Mouse (Mus musculus): Measurements from ENCODE around the gene Zfp872.
"Not testable (repeated sequence)": the region's sequence is repeated elsewhere in the genome, so short reads cannot be mapped to it uniquely, and the experiment has no call there.

Gene Zfp872

GRCm38 (mm10) chr9:22169327-22169726 lies 18.6 kb upstream of the Zfp872 start:
- in situ Hi-C loops (cut with MboI, MseI), result no loop called here

DNA sequence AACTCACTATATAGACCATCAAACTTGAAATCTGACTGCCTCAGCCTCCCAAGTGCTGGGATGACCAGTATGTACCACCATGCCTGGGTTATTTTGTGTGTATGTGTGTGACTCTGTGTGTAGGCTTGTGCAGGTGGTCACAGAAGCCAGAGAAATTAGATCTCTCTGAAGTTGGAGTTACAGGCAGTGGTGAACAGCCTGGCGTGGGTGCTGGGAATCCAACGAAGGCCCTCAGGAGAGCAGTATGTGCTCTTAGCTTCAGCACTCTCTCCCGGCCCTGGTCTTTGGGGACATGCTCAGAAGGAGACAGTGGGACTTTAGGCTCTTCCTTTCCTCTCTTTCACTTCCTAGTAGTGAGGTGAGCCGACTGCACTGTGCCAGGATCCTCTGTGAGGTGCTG lies 15.6 kb upstream of the Zfp872 start:
- in situ Hi-C loops (cut with MboI, MseI), result loop anchor here (5.0 kb wide), 1 partner anchor 40 kb away; no protein-coding TSS in a partner anchor

- in situ Hi-C loops (cut with MboI, MseI), result no loop called here
Observed at GRCm38 (mm10) chr9:22196412-22196811, 8.5 kb downstream of the Zfp872 start.

- in situ Hi-C loops (cut with MboI, MseI), result loop anchor here (5.0 kb wide), 1 partner anchor 41 kb away; no protein-coding TSS in a partner anchor
Observed at GRCm38 (mm10) chr9:22213785-22214194, 25.9 kb downstream of the Zfp872 start.

DNA sequence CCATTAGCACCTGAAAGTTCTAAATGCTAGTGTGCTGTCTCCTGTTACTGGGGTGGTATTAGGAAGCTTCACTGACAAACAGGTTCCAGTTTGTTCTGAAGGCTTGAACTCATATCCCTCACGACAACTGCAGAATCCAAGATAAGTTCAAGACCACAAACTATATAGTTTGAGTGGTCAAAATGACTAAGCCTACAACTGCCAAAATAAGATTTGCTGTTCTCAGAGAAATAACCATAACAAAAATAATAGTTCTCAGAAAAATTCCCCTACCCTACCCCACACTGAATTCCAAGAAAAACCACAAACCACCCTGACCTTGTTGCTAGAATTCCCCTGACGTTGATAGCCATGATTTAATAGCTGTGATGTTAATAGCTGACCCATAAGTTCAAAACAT lies 26.7 kb downstream of the Zfp872 start:
- in situ Hi-C loops (cut with MboI, MseI), result loop anchor here (5.0 kb wide), 1 partner anchor 42 kb away; no protein-coding TSS in a partner anchor

DNA sequence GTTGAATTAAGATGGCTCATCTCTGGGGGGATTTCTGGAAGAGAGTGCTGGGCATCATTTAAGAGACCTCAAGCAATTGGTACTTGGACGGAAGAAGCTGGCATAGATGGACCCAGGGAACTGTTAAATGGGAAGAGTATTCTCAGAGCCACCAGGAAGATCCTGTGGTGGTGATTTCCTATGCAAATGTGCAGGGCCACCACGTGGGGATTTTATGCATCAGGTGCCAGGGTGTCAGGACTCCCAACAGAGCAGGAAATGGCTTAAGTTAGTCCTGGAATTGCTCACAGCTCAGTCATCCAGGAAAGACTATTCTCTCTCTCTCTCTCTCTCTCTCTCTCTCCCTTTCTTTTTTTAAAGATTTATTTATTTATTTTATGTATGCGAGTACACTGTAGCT lies 28.8 kb downstream of the Zfp872 start:
- in situ Hi-C loops (cut with MboI, MseI), result no loop called here

DNA sequence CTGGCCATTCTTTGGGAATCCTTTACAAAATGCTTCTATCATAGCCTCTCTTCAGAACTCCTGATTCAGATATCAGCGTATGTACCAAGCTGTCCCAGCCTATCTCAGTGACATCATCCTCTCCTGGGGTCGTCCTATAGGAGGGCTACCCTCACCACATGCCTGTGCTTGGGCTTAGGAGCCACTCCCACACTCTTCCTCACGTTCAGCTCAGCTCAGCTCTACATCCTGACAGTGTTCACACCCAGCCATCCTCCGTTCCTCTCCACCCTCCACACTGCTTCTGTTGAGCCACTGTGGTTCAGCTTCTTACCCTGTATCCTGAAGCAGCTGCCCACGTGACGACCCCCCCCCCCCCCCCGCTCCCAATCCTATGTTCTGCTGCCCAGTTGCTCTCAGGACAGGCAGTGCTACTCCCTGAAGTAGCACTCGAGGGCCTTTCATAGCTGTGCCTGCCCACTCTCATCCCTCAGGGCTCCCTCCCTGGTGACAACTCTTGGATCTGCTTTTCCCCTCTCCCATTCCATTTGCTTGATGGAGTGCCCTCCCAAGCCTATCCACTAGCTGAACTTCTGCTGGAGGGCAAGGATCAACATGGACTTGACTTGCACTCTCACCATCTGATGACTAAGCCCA lies 30.1 kb downstream of the Zfp872 start:
- in situ Hi-C loops (cut with MboI, MseI), result no loop called here

DNA sequence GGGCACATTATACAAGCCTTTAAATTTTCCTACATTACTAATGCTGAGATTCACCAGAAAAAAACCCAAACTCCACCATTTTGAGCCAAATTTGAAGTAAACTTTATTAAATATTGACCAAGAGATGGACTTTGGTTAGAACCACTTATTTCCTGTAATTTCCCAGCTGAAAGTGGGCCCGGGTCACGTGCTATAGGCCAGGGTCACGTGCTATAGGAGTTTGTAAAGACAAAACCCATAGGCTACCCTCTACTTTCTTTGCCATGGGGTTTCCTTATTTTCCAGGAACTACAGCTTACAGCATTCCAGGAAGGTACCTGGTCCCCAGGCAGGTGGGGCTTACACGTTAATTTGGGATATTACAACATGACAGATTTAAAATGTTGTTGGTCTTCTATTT lies 36.2 kb downstream of the Zfp872 start:
- in situ Hi-C loops (cut with MboI, MseI), result no loop called here

GRCm38 (mm10) chr9:22224536-22225503 lies 36.9 kb downstream of the Zfp872 start:
- in situ Hi-C loops (cut with MboI, MseI), result no loop called here

DNA sequence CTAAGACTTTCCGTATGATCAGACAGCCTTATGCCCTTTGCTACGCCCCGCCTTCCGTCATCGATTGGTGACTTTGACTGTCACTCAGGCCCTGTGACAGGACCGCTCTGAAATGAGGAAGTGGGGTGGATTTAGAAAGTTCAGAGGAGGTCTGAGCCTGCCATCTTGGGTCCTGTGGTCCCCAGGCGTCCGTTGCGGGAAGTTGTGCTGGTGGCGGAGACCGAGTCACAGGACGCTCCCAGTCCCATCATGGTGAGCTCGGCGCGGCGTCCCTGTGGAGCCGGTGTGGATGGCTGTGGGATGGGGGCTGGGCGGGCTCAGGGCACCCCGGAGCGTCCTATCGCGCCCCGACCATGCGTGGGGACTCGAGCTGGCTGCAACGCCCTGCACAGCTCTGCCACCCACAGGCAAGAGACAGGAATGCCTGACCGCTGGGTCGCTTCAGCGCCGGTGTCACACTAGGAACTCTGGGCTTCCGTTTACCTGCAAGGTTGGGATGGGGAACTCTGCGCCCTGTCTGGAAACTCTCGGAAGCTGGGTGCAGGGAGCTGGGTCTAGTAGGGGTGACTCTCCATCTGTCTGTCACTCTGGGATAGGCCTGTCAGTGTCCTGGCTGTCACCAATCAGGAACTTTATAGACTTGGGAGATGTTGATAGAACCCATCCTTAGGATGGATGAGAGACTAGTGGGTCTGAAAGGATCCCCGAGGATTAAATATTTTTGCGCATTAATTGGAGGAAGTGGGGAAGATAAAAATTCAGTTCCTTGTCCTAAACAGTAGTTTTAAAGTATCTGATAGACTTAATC lies 37.9 kb downstream of the Zfp872 start, which contains the start of gene Zfp809:
Gene Zfp809 (plus strand): TSS at position 134 of the 808 bp plus-strand sequence.
- in situ Hi-C loops (cut with MboI, MseI), result no loop called here

DNA sequence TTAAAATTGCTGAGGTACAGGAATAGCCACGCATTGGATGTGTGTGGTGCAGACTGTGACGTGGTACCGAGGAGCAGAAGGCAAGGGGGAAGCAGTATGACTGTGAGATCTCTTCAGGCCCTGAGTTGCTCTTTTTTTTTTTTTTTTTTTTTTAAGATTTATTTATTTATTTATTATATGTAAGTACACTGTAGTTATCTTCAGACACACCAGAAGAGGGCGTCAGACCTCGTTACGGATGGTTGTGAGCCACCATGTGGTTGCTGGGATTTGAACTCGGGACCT lies 38.4 kb downstream of the Zfp872 start:
- in situ Hi-C loops (cut with MboI, MseI), result not testable (repeated sequence)

GRCm38 (mm10) chr9:22226846-22227245 lies 39.0 kb downstream of the Zfp872 start:
- in situ Hi-C loops (cut with MboI, MseI), result no loop called here

DNA sequence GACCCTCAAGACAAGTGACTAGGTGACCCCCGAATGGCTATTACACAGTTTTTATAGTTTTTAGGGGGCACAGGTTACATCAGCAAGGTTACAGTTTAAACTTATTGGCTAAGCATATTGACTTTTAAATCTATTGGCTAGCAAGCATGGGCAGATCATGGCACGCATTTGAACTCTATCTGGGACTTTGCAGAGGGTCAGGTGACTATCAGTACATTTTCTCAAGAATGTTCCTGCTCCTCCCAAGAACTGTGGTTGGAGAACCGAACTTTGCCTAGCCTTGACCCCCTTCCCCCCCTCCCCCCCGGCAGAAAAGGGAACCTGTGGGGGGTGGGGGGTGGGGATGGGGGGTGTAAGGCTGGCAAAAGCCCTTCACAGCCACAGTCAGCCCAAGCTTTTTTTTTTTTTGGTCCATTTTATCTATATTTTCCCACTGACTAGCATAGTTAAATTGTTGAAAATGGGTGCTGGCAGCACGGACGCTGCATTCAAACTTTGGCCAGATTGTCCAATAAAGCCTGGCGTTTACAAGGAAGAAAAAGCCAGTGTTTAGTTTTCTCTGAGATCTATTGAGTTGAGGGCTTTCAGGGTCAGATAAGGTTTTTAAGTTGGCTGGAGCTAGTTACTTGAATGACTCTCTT lies 41.6 kb downstream of the Zfp872 start:
- in situ Hi-C loops (cut with MboI, MseI), result no loop called here

GRCm38 (mm10) chr9:22230061-22230460 lies 42.2 kb downstream of the Zfp872 start:
- in situ Hi-C loops (cut with MboI, MseI), result no loop called here

GRCm38 (mm10) chr9:22230556-22230955 lies 42.7 kb downstream of the Zfp872 start:
- in situ Hi-C loops (cut with MboI, MseI), result no loop called here

GRCm38 (mm10) chr9:22240001-22240400 lies 52.1 kb downstream of the Zfp872 start:
- in situ Hi-C loops (cut with MboI, MseI), result loop anchor here (5.0 kb wide), 1 partner anchor 82 kb away; no protein-coding TSS in a partner anchor

DNA sequence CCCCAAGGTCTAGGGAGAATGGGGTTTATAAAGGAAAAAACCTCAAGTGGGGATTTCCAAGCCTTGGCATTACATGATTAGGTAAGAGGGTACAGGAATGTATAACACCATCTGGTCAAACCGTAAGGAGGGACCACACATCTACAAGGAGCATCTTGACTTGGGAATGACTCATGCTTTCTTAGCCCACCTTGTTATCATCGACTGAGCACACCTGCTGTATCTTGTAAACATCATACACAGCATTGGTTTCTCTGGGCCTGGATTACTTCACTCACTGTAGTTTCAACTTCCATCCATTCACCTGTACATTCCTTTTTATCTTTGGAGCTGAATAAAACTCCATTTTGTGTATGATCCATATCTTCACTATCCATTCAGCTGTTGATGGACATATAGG lies 56.4 kb downstream of the Zfp872 start:
- in situ Hi-C loops (cut with MboI, MseI), result loop anchor here (5.0 kb wide), 1 partner anchor 78 kb away; no protein-coding TSS in a partner anchor

All from T-helper 1 cell (primary cell).